ENCODE assay signal across 8 mouse cellular contexts in the genomic region with DNA sequence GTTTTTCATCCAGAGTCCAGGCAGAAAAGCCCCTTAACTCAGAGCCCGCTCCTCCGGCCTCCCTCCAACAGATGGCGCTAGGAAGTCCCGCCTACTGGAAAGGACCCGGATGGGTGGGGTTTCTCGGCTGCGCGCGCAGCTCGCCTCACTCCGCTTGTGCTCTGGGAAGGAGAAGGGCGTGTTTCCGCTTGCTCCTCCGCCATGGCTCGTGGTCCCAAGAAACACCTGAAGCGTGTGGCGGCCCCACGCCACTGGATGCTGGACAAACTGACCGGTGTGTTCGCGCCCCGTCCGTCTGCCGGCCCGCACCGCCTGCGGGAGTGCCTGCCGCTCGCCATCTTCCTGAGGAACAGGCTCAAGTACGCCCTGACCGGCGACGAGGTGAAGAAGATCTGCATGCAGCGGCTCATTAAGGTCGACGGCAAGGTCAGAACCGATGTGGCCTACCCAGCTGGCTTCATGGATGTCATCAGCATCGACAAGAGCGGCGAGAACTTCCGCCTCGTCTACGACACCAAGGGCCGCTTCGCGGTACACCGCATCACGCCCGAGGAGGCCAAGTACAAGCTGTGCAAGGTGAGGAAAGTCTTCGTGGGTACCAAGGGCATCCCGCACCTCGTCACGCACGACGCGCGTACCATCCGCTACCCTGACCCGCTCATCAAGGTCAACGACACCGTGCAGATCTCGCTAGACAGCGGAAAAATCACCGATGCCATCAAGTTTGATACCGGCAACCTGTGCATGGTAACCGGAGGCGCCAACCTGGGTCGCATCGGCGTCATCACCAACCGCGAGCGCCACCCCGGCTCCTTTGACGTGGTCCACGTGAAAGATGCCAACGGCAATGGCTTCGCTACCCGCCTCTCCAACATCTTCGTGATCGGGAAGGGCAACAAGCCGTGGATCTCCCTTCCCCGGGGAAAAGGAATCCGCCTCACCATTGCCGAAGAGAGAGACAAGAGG.
DNase-seq lines count a peak whose midpoint lies in the region; ATAC-seq lines count a peak whose summit lies in the region.

No protein-coding gene starts in this region.

- peaks cover 9% of the 10 kb centered on the region for H3K9me3 ChIP-seq in erythroblast, embryonic 14.5 days (ENCODE audit: control insufficient read depth, low read length)

- H3K4me3 ChIP-seq in erythroblast, embryonic 14.5 days (replicated peaks): peak overlapping the region; percentile 67

- H3K36me3 ChIP-seq in erythroblast, embryonic 14.5 days (ENCODE audit: control insufficient read depth): no peaks in the 10 kb centered on the region; the same call in 1 of the 2 replicates

- peaks cover 11% of the 10 kb centered on the region for H3K4me1 ChIP-seq in erythroblast, embryonic 14.5 days (ENCODE audit: control insufficient read depth)

- ATAC-seq in monocyte, adult 5-6 weeks (replicated peaks; ENCODE audit: insufficient number of reproducible peaks, low FRiP score, low TSS enrichment, poor library complexity, severe bottlenecking): no peak

- peaks cover 2% of the 10 kb centered on the region; the same call in 1 of the 2 replicates for H3K27me3 ChIP-seq in erythroblast, embryonic 14.5 days (ENCODE audit: control insufficient read depth)

- DNase-seq in T-cell, adult 2 months (ENCODE audit: low spot score): peak; percentile 1
- peak; percentile 54 for DNase-seq in c-Kit-negative CD71-positive TER-119-positive erythroid progenitor cells, embryonic 14.5 days (ENCODE audit: low read depth, low spot score)
- DNase-seq in heart, postnatal 25 days (ENCODE audit: low spot score): peak; percentile 18
- DNase-seq in kidney, postnatal 4 days: peak; percentile 79 to 88
- peak; percentile 82 for DNase-seq in lung, postnatal 10 days
- DNase-seq in skeletal muscle tissue, adult 2 months (ENCODE audit: low read depth, low spot score): peak; percentile 45

- intact Hi-C loops in heart, postnatal 25 days (cut with DNase I): no loop called here

Comparison
In these comparisons a context has a peak if more than half of its experiments do, and no peak if none do; other contexts are left out.
1. DNase-seq: peak in every context shown above with its lines; median percentile 84 in kidney, postnatal 4 days; 82 in lung, postnatal 10 days; 54 in c-Kit-negative CD71-positive TER-119-positive erythroid progenitor cells, embryonic 14.5 days; 45 in skeletal muscle tissue, adult 2 months; 18 in heart, postnatal 25 days; 1 in T-cell, adult 2 months.